Mouse (Mus musculus) heart, postnatal 0 days (tissue): ENCODE results near the gene Bola1.

Experiments
- CTCF ChIP-seq: IDR thresholded peaks from 2 replicates; pipeline ENCODE4 v1.5.1; 2016; ENCODE audit warnings: antibody characterized with exemption, control low read depth, low read depth
- EP300 ChIP-seq: IDR thresholded peaks from 2 replicates; pipeline ENCODE4 v1.6.1; 2016; ENCODE audit warnings: antibody characterized with exemption, low read depth

GRCm38 (mm10) chr3:96248141-96249033 is 28.9 kb upstream of the Bola1 start:
- TF ChIP-seq CTCF: no peak
- no peak for TF ChIP-seq EP300
